Mouse (Mus musculus): ENCODE measurements at regions not wholly inside any gene's neighbourhood (a gene's known extent, or its start where the extent isn't known, plus 50 kb on each side); places are given as distances from the start of the nearest gene placed in this dataset.

- no peak overlapping the region for H3K4me3 ChIP-seq (ENCODE audit: control insufficient read depth, insufficient read depth, low read length)
- 91% methylated on average over 2 of the region's 2 CpGs for WGBS
- no peaks in the 10 kb centered on the region for H3K27me3 ChIP-seq (ENCODE audit: control insufficient read depth, insufficient read depth, low read length)
- DNase-seq, result no peak
- no peaks in the 10 kb centered on the region for H3K36me3 ChIP-seq (ENCODE audit: control insufficient read depth, insufficient read depth, low read length)
- peaks cover 14% of the 10 kb centered on the region for H3K4me1 ChIP-seq (replicated peaks; ENCODE audit: control insufficient read depth, insufficient read depth, low read length)
- TF ChIP-seq CTCF (IDR thresholded peaks at IDR 0.05; ENCODE audit: borderline replicate concordance, control insufficient read depth, extremely low read depth, insufficient read depth, low read length, poor library complexity) (no peak), POLR2A (IDR thresholded peaks at IDR 0.05; ENCODE audit: control insufficient read depth, extremely low read depth, insufficient read depth, low read length, poor library complexity) (no peak)
- no peak overlapping the region for H3K27ac ChIP-seq (ENCODE audit: control insufficient read depth, insufficient read depth, low read length)
These were observed 243.7 kb upstream of the Satb1 start for GRCm38 (mm10) chr17:52076746-52077145.

- Histone ChIP-seq H3K4me1 (replicated peaks; ENCODE audit: control insufficient read depth, insufficient read depth, low read length) (peaks cover 13% of the 10 kb centered on the region), H3K27me3 (ENCODE audit: control insufficient read depth, insufficient read depth, low read length) (no peaks in the 10 kb centered on the region), H3K4me3 (ENCODE audit: control insufficient read depth, insufficient read depth, low read length) (no peak overlapping the region), H3K36me3 (ENCODE audit: control insufficient read depth, insufficient read depth, low read length) (no peaks in the 10 kb centered on the region), H3K27ac (ENCODE audit: control insufficient read depth, insufficient read depth, low read length) (peak overlapping the region; percentile 42; the same call in 1 of the 2 replicates)
- peak; percentile 26 for DNase-seq
- TF ChIP-seq CTCF (IDR thresholded peaks at IDR 0.05; ENCODE audit: borderline replicate concordance, control insufficient read depth, extremely low read depth, insufficient read depth, low read length, poor library complexity) (no peak), POLR2A (IDR thresholded peaks at IDR 0.05; ENCODE audit: control insufficient read depth, extremely low read depth, insufficient read depth, low read length, poor library complexity) (no peak)
- 10% methylated on average over 2 of the region's 2 CpGs for WGBS
These were observed 234.6 kb upstream of the Satb1 start for GRCm38 (mm10) chr17:52067721-52068120.

DNA sequence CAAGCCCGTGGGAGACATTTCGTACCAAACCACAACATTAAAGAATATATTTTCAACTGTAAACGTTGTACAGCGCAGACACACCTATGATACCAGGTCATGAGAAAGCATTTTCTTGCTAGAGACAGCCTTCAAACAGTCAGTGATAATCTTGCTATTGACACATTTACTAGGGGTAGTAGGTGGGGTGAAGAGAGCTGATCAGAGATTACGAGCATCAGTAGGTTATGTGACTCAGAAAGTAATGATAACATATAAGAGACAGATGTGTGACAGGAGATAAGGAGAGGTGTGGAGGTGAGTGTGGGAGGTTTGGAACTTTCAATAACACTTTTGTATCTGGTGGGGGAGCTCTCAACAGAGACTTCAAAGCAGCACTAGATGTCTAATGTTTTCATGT lies 231.5 kb upstream of the Satb1 start:
- Histone ChIP-seq H3K27ac (ENCODE audit: control insufficient read depth, insufficient read depth, low read length) (no peak overlapping the region; the same call in 1 of the 2 replicates), H3K27me3 (ENCODE audit: control insufficient read depth, insufficient read depth, low read length) (no peaks in the 10 kb centered on the region), H3K4me3 (ENCODE audit: control insufficient read depth, insufficient read depth, low read length) (no peak overlapping the region), H3K4me1 (replicated peaks; ENCODE audit: control insufficient read depth, insufficient read depth, low read length) (peaks cover 24% of the 10 kb centered on the region), H3K36me3 (ENCODE audit: control insufficient read depth, insufficient read depth, low read length) (no peaks in the 10 kb centered on the region)
- WGBS, result 73% methylated on average over 5 of the region's 5 CpGs
- TF ChIP-seq CTCF (IDR thresholded peaks at IDR 0.05; ENCODE audit: borderline replicate concordance, control insufficient read depth, extremely low read depth, insufficient read depth, low read length, poor library complexity) (no peak), POLR2A (IDR thresholded peaks at IDR 0.05; ENCODE audit: control insufficient read depth, extremely low read depth, insufficient read depth, low read length, poor library complexity) (no peak)
- DNase-seq, result no peak

DNA sequence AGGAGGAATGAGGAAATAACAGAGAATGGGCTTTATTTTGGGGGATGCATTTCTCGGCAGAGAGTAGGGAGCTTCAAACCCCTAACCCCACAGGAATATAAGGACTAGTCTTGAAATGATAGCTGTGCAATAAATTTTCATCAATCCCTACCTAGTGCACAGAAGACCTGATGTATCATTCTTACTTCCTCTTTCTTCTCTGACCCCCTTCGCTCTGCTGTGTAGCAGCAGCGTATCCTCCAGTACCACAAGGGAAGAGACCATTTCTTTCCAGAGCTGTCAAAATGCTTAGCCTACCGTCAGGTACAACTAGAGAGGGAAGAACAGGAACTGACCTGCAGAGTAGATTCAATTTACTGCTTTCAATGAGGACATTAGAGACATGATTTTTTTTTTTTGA lies 230.0 kb upstream of the Satb1 start:
- no peak overlapping the region; the same call in 1 of the 2 replicates for H3K27ac ChIP-seq (ENCODE audit: control insufficient read depth, insufficient read depth, low read length)
- H3K27me3 ChIP-seq (ENCODE audit: control insufficient read depth, insufficient read depth, low read length), result no peaks in the 10 kb centered on the region
- no peaks in the 10 kb centered on the region for H3K36me3 ChIP-seq (ENCODE audit: control insufficient read depth, insufficient read depth, low read length)
- DNase-seq, result no peak
- peaks cover 17% of the 10 kb centered on the region for H3K4me1 ChIP-seq (replicated peaks; ENCODE audit: control insufficient read depth, insufficient read depth, low read length)
- TF ChIP-seq POLR2A (IDR thresholded peaks at IDR 0.05; ENCODE audit: control insufficient read depth, extremely low read depth, insufficient read depth, low read length, poor library complexity) (no peak), CTCF (IDR thresholded peaks at IDR 0.05; ENCODE audit: borderline replicate concordance, control insufficient read depth, extremely low read depth, insufficient read depth, low read length, poor library complexity) (no peak)
- H3K4me3 ChIP-seq (ENCODE audit: control insufficient read depth, insufficient read depth, low read length), result no peak overlapping the region
- 46% methylated on average over 4 of the region's 4 CpGs for WGBS

DNA sequence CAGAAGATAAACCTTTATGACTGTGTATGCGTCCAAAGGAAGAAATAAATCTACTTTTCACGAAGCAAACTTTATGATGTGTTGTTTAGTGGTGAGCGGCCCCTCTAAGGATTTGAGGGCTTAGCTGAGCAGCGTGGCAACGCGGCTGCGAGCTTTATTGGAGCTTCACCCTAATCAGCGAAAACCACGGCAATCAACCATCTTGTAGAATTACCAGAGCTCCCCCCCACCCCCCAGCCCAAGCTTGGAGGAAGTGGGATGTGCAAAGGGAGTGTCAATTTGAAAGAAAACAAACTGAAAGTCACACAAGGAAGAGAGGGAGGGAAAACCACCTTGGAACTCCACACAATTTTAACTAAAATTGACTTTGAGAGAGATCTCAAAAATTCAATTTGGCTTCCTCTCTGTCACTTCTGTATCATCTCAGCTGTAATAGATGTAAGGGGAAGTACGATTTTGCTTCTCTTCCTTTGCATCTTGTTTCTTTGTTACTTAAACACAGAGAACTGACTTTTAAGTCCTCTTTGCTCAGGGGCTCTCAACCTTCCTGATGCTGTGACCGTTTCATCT lies 229.1 kb upstream of the Satb1 start:
- 30% methylated on average over 11 of the region's 11 CpGs for WGBS
- Histone ChIP-seq H3K36me3 (ENCODE audit: control insufficient read depth, insufficient read depth, low read length) (no peaks in the 10 kb centered on the region), H3K27me3 (ENCODE audit: control insufficient read depth, insufficient read depth, low read length) (no peaks in the 10 kb centered on the region), H3K4me3 (ENCODE audit: control insufficient read depth, insufficient read depth, low read length) (peak overlapping the region; percentile 32), H3K27ac (ENCODE audit: control insufficient read depth, insufficient read depth, low read length) (peak overlapping the region; percentile 80), H3K4me1 (replicated peaks; ENCODE audit: control insufficient read depth, insufficient read depth, low read length) (peaks cover 14% of the 10 kb centered on the region)
- TF ChIP-seq CTCF (IDR thresholded peaks at IDR 0.05; ENCODE audit: borderline replicate concordance, control insufficient read depth, extremely low read depth, insufficient read depth, low read length, poor library complexity), result no peak
- no peak for TF ChIP-seq POLR2A (IDR thresholded peaks at IDR 0.05; ENCODE audit: control insufficient read depth, extremely low read depth, insufficient read depth, low read length, poor library complexity)
- peak; percentile 30 for DNase-seq

DNA sequence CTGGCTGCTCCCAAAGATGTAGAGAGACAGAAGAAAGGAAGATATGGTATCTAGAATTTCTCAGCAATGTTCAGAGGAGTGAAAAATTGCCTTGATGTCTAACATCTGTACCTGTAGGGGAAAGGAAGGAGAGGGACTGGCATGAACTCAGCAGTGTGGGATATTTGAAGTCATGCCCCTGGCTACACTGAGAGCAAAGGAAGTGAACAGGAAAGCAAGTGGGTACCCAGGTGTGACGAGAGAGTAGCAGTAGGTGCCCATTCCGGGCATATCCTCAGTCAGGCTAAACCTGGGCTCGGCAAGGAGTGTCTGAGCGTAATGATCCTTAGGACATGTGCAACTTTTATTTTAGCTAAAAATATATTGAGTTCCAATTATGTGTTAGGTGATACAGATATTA lies 203.4 kb upstream of the Satb1 start:
- peak overlapping the region; percentile 4; the same call in 1 of the 2 replicates for H3K27ac ChIP-seq (ENCODE audit: control insufficient read depth, insufficient read depth, low read length)

More for the DNA sequence above, 203.4 kb upstream of the Satb1 start:
- Histone ChIP-seq H3K36me3 (ENCODE audit: control insufficient read depth, insufficient read depth, low read length) (no peaks in the 10 kb centered on the region), H3K4me1 (replicated peaks; ENCODE audit: control insufficient read depth, insufficient read depth, low read length) (peaks cover 4% of the 10 kb centered on the region), H3K4me3 (ENCODE audit: control insufficient read depth, insufficient read depth, low read length) (no peak overlapping the region), H3K27me3 (ENCODE audit: control insufficient read depth, insufficient read depth, low read length) (no peaks in the 10 kb centered on the region)
- DNase-seq, result peak; percentile 28
- no peak for TF ChIP-seq CTCF (IDR thresholded peaks at IDR 0.05; ENCODE audit: borderline replicate concordance, control insufficient read depth, extremely low read depth, insufficient read depth, low read length, poor library complexity)
- TF ChIP-seq POLR2A (IDR thresholded peaks at IDR 0.05; ENCODE audit: control insufficient read depth, extremely low read depth, insufficient read depth, low read length, poor library complexity), result no peak
- WGBS, result 57% methylated on average over 4 of the region's 4 CpGs

All from thymus, adult 2 months (tissue).